Mouse (Mus musculus): Measurements from ENCODE around the gene Thbs2. TPM values are rescaled to one million over a fixed set of nuclear protein-coding genes. Genes with fewer than 3 reads are reported as not detected.
"Not testable (repeated sequence)": the region's sequence is repeated elsewhere in the genome, so short reads cannot be mapped to it uniquely, and the experiment has no call there.

Gene Thbs2
- polyA plus RNA-seq, 1 experiment from 2014 or later = 6.9 TPM

DNA sequence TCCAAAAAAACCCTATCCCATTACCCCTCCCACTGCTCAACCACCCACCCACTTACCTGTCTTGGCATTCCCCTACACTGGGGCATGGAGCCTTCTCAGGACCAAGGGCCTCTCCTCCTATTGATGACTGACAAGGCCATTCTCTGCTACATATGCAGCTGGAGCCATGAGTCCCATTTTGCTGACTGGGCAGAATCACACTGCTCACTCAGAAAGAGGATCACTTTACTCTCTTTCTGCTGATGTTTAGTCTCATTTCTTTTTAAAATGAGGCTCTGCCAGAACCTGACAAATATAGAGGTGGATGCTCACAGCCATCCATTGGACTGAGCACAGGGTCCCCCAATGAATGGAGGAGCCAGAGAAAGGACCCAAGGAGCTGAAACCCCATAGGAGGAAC lies 73.0 kb downstream of the Thbs2 start:
- H3K4me1 ChIP-seq (replicated peaks); H3K9ac ChIP-seq; H3K27me3 ChIP-seq; H3K27ac ChIP-seq (replicated peaks); ATAC-seq (ENCODE audit: low read depth); H3K9me3 ChIP-seq; H3K4me3 ChIP-seq; H3K36me3 ChIP-seq; H3K4me2 ChIP-seq: not testable (repeated sequence)

DNA sequence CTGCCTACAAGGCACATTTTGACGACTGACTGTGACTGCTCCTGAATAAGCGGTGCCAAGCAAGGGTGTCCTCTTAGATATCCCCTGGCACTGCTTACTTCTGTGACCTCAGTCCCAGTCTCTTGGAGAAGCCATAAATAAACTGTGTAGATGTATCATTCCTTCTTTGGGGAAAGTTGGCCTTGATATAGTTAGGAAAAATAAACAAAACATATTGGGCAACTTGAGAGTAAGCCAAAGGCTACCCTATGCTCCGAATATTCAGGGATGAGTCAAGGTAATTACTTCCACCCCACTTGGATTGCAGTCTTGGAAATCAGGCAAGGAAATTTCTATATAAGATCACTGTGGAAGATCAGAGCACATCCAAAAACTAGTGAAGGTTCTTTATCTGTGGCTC lies 74.0 kb downstream of the Thbs2 start:
- Histone ChIP-seq H3K4me1 (replicated peaks) (no peaks in the 10 kb centered on the region), H3K27me3 (no peaks in the 10 kb centered on the region), H3K9ac (no peak overlapping the region), H3K9me3 (no peaks in the 10 kb centered on the region), H3K27ac (replicated peaks) (no peak overlapping the region), H3K36me3 (no peaks in the 10 kb centered on the region), H3K4me2 (no peak overlapping the region), H3K4me3 (no peak overlapping the region)
- 88% methylated on average over 3 of the region's 3 CpGs for WGBS
- no peak for ATAC-seq (ENCODE audit: low read depth)

DNA sequence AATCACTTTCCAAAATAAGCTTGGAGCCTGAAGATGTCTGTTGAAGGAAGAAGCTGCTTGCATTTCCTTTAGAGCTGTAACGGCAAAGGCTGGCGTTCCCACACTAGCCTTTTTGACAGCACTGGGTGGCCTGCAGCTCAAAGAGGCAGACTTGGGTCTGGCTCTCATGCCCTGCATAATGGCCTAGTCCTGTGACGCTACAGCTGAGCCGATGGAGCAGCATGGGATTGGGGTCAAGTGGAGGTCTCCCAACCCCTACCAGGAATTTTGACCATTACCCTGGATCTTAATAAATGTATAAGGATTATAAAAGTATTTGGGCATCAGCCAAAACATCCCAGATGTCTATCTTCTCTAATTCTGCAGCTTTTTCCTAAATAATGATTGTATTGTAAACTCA lies 75.0 kb downstream of the Thbs2 start:
- Histone ChIP-seq H3K27ac (replicated peaks) (no peak overlapping the region), H3K4me2 (no peak overlapping the region), H3K36me3 (no peaks in the 10 kb centered on the region), H3K9me3 (no peaks in the 10 kb centered on the region), H3K4me3 (no peak overlapping the region), H3K4me1 (replicated peaks) (no peaks in the 10 kb centered on the region), H3K27me3 (no peaks in the 10 kb centered on the region), H3K9ac (no peak overlapping the region)
- 71% methylated on average over 4 of the region's 4 CpGs for WGBS
- ATAC-seq (ENCODE audit: low read depth) = no peak

Other genes with a start within 250 kb of the Thbs2 start
- 6.6 and 8.3 TPM in 2 replicates for gene Wdr27, start 248.9 kb upstream of the Thbs2 start, polyA plus RNA-seq (2015; fragmentation: Nextera tagmentation; extraction: Ambion mirVana)
- 30.2 and 32.0 TPM in 2 replicates for gene 1600012H06Rik, start 248.9 kb upstream of the Thbs2 start, polyA plus RNA-seq (2015; fragmentation: Nextera tagmentation; extraction: Ambion mirVana)